Mouse (Mus musculus) naive thymus-derived CD4-positive, alpha-beta T cell, adult 2 months (primary cell): ENCODE measurements at regions not wholly inside any gene's neighbourhood (a gene's known extent, or its start where the extent isn't known, plus 50 kb on each side); places are given as distances from the start of the nearest gene placed in this dataset.

Experiments used
- DNase-seq: peaks from one replicate; pipeline ENCODE4 v3.0.0-alpha.2; 2011; ENCODE audit warnings: low read depth

DNA sequence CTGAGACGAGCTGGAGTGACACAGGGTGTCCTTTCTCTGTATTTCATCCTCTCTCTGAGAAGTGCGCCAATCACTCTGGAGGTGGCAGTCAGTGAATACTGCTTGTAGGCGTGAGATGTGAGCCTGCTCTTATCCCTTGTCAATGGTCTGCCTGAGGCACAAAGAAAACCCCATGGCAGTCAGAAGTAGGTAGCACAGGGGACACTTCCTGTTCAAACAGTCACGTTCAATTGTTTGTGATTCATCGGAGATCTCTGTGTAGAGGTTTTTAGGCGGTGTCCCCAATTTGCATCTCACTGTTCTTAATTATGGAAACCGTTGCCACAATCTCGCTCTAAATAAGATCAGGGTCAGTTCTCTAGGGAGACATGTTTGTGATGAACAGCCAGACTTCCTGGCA is 447.7 kb downstream of the Glrx3 start:
- no peak for DNase-seq

DNA sequence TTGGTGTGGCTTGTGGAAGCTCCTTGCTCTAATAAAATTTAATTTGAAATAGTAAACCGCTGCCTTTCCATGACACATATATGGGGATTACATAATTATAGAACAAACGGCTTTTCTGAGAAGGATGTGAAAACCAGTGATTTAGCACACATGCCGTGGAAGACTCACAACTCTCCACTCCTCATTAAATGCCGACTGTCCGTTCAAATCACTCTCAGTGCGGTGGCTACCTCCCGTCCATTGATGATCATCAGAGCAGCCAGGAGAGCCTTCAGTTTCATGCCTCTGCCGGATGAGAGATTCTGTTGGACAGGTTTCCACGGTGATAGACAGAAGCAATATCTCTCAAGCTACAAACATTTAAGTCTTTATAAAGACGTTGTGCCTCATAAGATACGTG is 451.3 kb downstream of the Glrx3 start:
- DNase-seq: no peak

DNA sequence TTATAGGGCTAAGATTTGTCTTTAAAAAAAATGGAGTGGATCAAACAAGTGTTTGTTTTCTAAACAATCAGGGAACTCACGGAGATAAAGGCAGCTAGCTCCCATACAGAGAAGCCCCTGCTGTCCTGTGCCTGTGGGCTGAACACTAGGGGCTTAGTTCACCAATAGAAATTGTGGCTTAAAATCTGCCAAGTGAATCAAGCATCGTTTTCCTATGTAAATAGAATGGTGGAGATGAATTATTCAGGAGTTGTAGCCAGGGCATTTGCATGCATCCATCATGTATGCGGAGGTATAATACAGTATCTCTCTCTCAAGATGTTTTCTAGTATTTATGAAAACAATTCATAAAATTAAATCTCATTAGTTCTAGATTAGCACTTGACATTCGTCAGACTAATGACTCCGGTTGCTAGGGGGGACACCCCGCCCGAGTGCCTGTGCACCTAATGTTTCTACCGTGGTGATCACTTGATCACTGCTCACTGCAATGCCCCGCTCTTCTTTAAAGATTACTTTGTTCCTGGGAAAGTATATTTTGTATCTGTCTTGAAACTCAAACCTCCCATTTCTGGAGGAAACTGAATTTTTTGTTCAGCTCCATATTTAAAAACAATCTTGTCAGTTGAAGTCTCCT is 469.1 kb downstream of the Glrx3 start:
- DNase-seq: no peak

DNA sequence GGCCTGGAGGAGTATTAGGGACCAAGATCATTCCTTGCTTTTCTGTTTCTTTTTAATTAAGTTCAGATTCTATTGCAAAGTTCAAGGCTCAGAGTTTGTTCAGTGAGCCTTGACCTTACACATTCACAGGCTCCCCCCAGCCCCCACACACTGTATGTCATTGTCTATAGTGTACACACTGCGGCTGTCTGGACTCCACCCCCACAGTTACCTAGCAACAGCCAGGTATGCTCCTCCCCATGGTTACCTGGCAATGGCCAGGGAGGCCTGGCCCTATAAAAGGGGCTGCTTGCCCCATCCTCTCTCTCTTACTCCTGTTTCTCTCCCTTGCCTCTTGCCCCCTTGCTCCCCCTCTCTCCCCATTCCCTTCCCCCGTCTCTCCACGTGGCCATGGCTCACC is 472.0 kb downstream of the Glrx3 start:
- DNase-seq: no peak

DNA sequence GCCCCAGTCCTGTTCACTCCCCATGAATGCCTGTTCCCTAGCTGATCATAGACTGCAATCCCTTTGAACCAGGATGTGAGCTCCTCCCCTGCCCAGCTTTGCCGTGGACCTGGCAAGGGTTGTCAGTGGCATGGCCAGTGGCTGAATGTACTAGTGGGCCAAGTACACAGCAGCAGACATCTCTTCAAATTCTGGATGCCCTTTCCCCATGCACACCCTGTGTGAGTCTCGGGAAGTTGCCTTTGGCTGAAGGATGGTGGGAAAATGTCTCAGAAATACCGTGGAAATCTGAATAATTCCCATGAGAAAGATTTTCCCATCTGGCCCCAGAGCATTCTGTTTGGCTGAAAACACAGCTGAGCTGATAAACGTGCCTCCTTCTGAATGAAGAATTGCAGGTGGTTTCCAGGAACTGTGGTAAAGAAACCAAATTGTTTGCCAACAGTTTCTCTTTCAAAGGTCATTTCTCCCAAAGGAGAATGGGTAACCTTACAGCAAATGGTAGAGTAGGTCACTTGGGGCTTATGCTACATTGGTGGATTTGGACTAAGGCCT is 476.2 kb downstream of the Glrx3 start:
- DNase-seq: no peak

DNA sequence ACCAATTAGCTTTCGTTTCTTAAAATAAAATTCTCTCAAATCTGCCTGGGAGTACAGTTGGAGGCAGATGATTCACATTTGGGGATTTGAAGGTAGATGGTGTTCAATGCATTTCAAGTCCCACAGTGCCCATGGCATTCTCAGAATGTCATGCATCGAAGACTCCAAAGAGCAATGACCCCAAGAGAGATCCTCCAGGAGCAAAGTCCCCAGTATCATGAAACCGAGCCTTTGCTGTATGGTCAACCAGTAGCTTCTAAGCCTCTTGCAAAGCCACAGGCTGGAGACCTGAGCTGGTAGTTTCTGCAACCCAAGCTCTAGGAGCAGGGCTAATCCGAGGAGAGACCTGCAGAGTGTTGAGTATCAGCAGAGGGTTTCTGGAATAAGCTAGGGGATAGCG is 477.1 kb downstream of the Glrx3 start:
- DNase-seq: no peak

DNA sequence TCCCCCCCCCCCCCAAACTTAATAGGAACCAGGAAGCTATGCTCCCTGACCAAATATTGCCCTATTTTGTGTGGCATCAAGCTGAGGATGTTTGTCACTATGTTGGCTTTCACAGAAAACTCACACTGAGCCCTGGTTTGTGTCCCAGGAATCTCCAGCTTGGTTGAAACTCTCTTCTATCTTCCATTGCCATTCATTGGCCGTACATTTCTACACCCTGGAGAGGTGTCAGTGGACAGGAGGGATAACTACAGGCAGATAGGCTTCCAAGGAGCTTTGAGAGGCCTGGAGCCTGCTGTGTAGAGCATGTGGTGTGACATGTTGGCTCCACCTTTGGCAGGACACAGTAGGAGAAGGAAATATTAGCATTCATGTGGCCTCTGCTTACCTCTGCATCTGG is 478.9 kb downstream of the Glrx3 start:
- DNase-seq: no peak

DNA sequence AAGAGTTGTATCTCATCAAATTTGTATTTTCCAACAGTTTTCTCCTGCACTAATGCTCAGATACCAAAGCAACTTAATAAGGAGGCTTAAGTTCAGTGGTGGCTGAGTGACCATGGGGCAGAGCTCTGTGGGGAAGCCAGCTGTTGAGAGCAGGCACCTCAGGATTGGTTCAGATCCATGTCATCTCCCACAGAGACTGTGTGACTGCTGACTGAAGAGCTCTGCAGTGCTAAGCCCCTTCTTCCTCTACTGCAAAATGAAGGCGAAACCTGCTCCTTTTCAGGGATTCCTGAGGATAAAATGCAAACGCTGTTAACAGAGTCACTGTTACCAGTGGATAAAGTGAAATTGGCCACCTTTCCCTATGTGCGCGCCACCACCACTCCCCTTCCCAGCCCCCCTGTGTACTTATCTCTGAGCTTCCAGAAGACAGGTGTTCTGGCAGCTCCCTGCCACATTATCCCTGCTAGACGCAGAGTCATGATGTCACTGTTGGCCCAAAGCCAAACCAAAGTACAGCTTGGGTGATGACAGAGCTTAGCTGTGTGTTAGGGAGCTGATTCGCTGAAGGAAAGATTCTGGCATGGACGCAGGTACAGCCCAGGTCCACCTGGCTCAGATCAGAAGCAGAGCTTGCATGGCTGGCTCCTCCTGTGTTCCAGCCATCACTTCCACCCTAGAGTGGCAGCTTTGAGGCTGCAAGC is 472.9 kb downstream of the Tcerg1l start:
- DNase-seq: no peak

DNA sequence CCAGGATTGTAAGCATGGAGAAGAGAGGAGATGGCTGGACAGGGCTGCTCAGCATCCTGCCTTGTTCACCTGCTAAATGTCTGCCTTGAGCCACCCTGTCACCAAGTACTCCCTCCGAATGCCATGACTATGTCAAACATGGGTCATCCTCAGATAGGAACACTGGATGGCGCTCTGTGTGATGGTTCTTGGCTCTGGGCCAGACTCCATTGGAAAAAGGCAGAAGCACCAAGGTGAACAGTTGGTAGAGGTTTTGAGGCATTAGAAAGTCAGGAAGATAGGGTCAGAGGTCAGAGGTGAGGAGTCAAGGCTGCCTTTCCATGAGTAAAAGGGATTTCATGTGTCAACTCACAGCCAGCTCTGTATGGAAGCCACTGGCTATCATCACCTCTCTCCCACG is 471.9 kb downstream of the Tcerg1l start:
- DNase-seq: no peak

DNA sequence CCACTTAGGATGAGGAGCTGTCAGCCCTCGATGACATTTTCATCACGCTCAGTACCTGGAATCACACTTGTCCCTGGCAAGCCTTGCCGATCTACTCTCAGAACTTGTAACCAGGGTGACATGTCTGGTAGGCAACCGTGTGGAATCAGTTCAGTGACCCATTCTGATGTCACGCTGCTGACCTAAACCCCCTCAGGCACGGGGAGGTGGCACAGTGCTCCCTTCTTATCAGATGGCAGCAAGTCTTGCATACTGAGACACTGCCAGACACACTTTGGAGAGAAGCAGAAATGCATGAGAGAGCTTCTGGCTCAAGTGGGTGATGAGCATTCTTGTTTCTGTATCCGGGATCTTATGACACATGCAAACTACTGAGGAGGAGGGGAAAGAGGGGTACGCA is 470.2 kb downstream of the Tcerg1l start:
- DNase-seq: no peak

DNA sequence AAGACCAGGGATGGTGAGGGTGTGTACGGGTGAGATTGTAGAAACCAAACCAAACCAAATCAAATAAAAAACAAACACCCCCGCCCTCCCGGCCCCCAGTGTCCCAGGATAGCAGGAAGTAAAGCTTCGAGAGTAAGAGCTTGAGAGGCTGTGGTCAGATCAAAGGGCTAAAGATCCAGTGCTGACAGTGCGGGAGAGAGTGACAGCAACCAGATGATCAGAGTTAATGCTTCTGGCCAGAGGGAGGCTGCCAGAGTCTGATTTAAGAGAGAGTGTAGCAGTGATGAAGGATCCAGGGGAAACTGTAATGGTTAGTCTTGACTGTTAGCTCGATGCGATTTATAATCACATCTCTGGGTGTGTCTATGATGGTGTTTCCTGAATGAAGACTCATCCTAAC is 467.3 kb downstream of the Tcerg1l start:
- DNase-seq: no peak

DNA sequence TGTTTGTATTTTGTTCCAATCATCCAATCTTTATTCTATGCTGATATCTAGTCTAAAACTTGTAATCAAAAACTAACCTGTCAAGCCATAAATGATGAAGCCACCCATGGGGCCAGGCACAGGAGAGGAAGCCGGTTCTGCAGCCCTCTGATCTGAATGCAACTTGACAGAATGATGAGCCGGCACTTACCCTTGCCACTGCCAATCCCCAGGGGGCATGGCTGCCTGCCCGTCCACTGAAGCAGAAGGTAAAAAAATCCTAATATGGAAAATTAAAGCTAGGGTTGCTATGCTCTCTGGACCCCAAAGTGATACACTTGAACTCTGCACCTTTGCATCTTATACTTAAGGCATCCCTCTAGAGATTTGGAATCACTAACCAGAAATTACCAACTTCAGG is 461.6 kb downstream of the Tcerg1l start:
- DNase-seq: no peak

DNA sequence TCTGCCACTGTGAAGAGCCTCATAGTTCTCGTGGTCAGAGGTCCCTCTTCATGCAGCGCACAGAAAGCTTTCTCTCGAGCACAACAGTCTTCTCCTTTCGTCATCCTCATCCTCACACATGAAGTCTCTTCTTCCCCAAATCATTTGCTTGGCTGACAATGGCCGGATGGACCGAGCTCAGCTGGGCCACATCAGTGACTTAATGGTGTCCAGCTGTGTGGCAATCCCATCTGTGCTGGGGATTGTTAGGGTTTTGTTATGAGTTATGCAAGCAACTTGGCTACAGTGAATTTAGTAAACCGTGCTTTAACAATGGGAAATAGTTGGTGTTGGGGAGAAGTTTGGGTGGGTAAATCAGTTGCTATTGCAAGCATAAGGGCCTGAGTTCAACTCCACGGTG is 458.4 kb downstream of the Tcerg1l start:
- DNase-seq: no peak

DNA sequence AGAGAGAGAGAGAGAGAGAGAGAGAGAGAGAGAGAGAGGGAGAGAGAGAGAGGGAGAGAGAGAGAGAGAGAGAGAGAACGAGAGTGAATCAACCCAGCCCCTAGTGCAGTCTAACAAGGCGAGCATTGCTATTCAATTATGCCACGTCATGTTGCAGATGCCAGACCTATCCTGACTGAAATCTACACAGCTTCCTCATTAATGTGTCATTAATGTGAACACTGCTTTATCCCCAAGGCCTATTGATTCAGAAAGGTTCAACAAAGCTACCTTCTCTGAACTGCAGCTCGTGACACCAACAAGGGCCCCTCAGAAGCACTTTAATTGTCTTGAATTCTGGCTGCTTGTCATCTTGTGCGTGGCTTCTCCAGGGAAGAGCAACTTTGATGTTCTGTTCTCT is 457.4 kb downstream of the Tcerg1l start:
- no peak for DNase-seq

DNA sequence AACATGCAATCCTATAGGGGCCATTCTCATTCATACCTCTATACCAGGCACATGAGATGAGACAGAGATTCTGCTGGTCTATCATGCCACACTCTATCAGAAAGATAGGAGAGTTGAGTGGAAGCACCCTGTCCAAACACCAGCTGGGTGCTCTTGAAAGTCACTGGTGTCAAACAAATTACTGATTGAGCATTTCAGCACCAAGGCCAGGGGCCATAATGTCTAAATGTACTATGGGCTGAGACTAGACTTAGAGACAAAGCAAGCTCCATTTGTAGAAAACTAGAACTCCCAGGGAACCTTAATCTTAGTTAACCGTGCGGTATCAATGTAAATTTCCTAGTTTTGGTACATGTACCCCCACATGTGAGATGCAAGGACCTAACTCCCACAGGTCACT is 452.5 kb downstream of the Tcerg1l start:
- DNase-seq: no peak

DNA sequence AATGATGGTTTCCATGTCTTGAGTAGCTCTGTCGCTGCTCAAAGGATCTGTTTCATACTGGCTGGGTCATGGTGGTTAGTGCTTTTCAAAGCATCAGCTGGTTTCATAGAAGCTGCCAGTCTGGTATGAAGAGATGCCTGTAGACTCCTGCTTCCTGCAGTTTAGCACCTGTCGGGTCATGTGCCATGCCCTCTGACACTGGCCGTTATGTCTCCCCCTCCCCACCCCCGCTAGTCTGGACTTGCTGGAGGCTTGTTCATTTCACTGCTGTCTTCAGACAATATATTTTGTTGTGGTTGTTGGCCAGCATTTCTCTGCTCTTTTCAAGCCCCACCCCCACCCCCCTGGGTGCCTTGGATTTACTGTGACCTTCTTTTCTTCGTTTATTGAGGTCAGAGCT is 450.1 kb downstream of the Tcerg1l start:
- DNase-seq: no peak

DNA sequence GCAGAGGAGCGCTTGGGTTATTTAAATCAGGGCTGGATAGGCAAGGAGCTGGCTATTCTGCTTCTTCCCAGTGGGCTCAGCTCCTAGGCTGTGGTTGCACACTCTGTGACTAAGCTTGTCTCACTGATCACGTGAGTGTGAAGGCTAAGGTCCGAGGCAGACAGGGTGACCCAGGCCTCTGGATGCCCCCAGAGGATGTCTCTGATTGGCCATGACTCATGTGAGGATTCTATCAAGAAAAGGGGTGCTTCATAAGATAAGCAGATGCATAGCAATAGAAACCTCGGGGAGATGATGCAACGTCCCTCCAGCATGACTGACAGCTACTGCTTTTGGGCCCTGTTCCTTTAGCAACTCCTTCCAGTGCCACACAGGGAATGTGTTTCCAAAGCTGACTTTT is 440.2 kb downstream of the Tcerg1l start:
- no peak for DNase-seq

DNA sequence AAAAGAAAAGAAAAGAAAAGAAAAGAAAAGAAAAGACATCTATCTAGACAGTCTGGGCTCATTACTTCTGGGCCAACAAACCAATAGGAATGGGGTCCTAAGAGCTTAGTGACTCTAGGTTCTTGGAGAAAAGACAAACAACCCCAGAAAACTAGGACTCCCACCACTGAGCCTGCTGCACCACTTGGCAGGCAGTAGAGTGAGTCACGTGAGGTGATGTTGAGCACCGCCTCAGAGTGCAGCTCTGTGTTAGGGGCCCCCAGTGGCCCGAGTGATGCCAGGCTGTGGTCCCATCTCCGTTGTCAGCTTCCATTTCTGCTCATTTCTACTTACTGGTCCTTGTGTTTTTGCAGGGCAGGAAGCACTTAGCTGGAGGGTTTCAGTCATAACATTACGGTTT is 439.7 kb downstream of the Tcerg1l start:
- no peak for DNase-seq

DNA sequence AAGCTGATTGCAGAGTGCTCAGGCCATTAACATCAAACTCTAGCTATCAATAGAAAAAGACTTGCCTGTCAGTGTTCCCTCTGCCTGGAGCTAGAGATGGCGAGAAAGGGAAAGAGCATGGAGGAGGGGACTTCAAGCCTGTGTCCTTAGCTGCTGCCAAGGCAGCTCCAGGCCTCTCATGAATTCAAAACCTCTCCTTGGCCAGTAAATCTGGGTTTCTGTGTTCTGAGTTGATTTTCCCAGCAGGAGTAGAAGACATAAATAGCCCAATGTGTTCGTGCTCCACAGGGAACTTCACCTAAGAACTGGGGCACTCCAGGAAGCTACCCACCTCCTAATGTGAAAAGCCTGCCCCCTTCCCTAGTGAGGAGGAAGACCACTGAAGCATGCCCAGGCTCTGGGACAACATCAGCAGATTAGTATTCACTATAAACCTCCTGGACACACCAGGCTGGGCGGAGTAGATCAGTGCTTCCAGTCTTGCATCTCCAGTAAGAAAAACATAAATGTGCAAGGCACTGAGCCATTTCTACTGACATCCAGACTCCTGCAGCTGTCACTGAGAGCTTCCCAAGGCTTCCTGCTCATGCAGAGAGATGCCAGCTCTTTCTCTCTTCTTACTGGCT is 433.9 kb downstream of the Tcerg1l start:
- DNase-seq: no peak

DNA sequence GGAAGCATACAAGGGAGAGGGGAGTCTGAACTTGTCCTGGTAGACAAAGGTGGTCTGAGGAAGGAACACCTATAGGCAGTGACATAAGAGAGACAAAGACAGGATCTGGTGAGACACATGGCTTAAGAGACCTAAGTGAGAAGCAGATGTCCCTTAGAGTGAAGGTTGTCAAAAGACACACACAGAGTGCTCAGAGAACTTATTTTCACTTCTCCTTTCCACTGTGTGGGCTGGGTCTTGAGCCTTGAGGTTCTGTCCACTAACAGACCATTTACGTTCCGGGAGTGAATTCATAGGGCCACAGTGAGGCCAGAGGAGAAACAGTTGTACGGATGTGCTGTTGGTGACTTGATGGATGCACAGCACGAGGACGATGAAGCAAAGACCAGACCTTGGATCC is 422.8 kb downstream of the Tcerg1l start:
- no peak for DNase-seq

DNA sequence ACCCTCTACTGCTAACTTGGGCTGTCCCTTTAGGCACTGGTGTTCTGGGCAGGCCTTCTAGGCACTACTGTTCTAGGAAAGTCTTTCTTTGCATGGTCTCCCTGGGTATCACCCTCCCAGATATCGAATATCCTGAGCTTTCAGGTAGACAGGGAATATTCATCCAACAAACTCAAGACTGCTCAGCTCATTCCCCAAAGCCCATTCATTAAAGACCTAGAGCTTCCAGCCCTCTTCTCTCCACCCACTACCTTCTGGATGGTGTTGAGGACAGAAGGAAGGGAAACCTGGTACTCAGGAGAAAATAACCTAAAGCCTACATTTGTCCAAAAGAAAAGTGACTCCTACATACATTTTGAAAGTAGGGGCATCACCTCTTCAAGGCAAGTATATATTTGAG is 420.0 kb downstream of the Tcerg1l start:
- no peak for DNase-seq

DNA sequence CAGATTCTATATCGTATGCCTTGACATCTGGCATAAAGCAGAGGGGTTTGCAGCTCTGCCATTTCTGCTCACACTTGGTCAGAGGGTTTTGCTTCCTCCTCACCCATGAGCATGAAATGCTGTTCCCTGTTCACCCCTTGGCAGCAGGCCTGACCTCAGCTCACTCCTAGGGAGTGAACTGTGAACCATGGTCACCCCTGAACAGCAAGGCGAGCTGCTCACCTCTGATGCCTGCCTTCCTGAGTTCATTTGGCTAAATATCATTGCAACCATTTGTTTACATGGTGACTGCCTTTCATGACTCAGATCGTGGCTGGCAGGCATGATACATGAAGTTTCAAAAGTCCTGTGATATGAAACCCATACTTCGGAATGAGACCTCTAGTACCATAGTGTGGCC is 418.2 kb downstream of the Tcerg1l start:
- DNase-seq: no peak

DNA sequence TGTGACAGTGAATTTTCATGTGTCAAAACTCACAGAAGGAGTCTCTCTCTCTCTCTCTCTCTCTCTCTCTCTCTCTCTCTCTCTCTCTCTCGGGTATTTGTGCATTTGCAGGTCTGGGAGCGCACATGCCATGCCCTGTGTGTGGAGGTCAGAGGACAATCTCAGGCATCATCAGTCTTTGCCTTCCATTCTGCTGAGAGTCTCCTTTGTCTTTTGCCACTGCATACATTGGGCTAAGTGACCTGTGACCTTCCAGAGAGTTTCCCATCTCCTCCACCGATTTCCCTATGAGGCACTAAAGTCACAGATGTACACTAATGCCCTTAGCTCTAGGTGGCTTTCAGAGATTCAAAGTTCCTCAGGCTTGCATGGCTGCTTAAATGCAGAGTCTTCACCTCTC is 391.7 kb downstream of the Tcerg1l start:
- DNase-seq: no peak

DNA sequence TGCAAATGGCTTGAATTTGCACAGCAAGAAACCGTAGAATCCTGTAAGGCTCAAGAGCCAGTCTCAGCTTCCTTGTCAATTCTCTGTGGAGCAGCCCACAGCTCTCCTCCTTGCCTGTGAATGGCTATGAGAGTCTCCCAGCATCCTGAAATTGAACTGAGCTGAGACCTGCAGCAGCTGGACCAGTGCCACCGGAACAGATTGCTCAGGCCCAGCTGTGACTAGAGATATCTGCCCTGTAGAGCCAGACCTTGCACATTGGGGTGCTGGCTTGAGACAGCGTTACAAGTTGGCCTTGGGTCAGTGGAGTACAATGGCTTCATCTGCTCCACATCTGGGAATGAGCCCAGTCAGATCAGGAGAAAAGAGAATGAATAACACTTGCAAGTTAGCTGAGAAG is 390.6 kb downstream of the Tcerg1l start:
- no peak for DNase-seq
